Mouse (Mus musculus) spleen, postnatal 36 days (tissue): ENCODE measurements around the gene Agrp.
A peak's percentile ranks its signal among the peaks of the same experiment; 100 is the strongest.

ENCODE experiments used
- DNase-seq, 2 experiments: peaks; one replicate each; pipeline ENCODE4 v3.0.0; 2022; ENCODE audit warnings: low spot score in 2 of 2, mixed read lengths in 1 of 2

The Agrp gene

GRCm38 (mm10) chr8:105550083-105550482, 87.1 kb downstream of the Agrp start:
- no peak for DNase-seq

- no peak for DNase-seq
These were observed 87.7 kb downstream of the Agrp start for GRCm38 (mm10) chr8:105549506-105549905.

- DNase-seq: no peak
These were observed 90.5 kb downstream of the Agrp start for GRCm38 (mm10) chr8:105546384-105547350.

GRCm38 (mm10) chr8:105545249-105545648, 91.9 kb downstream of the Agrp start:
- no peak for DNase-seq

- DNase-seq: no peak
These were observed 92.5 kb downstream of the Agrp start for GRCm38 (mm10) chr8:105544544-105545205.

- DNase-seq: no peak
These were observed 93.5 kb downstream of the Agrp start for GRCm38 (mm10) chr8:105543703-105544102.

- DNase-seq: no peak
These were observed 94.4 kb downstream of the Agrp start for GRCm38 (mm10) chr8:105542808-105543207.

- peak in 1 of 2 experiments; percentile 40 for DNase-seq
These were observed 95.0 kb downstream of the Agrp start for GRCm38 (mm10) chr8:105542032-105542656.

GRCm38 (mm10) chr8:105538940-105539339, 98.3 kb downstream of the Agrp start:
- no peak for DNase-seq

GRCm38 (mm10) chr8:105537011-105537677, 100.0 kb downstream of the Agrp start:
- no peak for DNase-seq

- no peak for DNase-seq
These were observed 100.6 kb downstream of the Agrp start for GRCm38 (mm10) chr8:105536546-105536945.

- peak; percentile 62 to 66 for DNase-seq
These were observed 103.3 kb downstream of the Agrp start for GRCm38 (mm10) chr8:105533892-105534329.

GRCm38 (mm10) chr8:105533439-105533838, 103.8 kb downstream of the Agrp start:
- no peak for DNase-seq

GRCm38 (mm10) chr8:105531774-105532173, 105.4 kb downstream of the Agrp start:
- peak; percentile 42 to 46 for DNase-seq

- DNase-seq: no peak
These were observed 107.9 kb downstream of the Agrp start for GRCm38 (mm10) chr8:105529271-105529670.

- no peak for DNase-seq
These were observed 109.0 kb downstream of the Agrp start for GRCm38 (mm10) chr8:105528206-105528605.

- no peak for DNase-seq
These were observed 110.1 kb downstream of the Agrp start for GRCm38 (mm10) chr8:105527110-105527509.

GRCm38 (mm10) chr8:105522890-105523289, 114.3 kb downstream of the Agrp start:
- DNase-seq: no peak

GRCm38 (mm10) chr8:105521995-105522769, 115.0 kb downstream of the Agrp start:
- no peak for DNase-seq

- DNase-seq: no peak
These were observed 116.1 kb downstream of the Agrp start for GRCm38 (mm10) chr8:105521061-105521460.

- DNase-seq: no peak
These were observed 116.7 kb downstream of the Agrp start for GRCm38 (mm10) chr8:105520521-105520920.
